Mouse (Mus musculus) MEL (cell line): ENCODE results near the gene Spata3. TPM values are rescaled to one million over a fixed set of nuclear protein-coding genes. Genes with fewer than 3 reads are reported as not detected.
A peak's percentile ranks its signal among the peaks of the same experiment; 100 is the strongest.

Experiments
- DNase-seq: peaks from one replicate; pipeline ENCODE4 v3.0.0; 2011; ENCODE audit warnings: low read depth, low spot score
- H3K27ac ChIP-seq: 2 replicates; pipeline ENCODE4 v1.5.1; 2012; ENCODE audit warnings: low read depth, mild to moderate bottlenecking, control low read depth, low read length, moderate library complexity; ENCODE audit not compliant: control insufficient read depth
- H3K27me3 ChIP-seq, 2 experiments: fragments of 150-350 bp in 1 of 2; sonication (generic) in 1 of 2; 2 replicates each; pipeline ENCODE4 v1.6.1; 2012; ENCODE audit warnings: low read length in 2 of 2, mild to moderate bottlenecking in 2 of 2, improper control_type of control experiment in 1 of 2, moderate library complexity in 1 of 2; ENCODE audit not compliant: insufficient read depth in 2 of 2, control insufficient read depth in 1 of 2
- H3K36me3 ChIP-seq, 2 experiments: 2 replicates each; pipeline ENCODE4 v1.6.1; 2012 to 2014; ENCODE audit warnings: low read length in 2 of 2, improper control_type of control experiment in 1 of 2, inconsistent platforms in 1 of 2, mild to moderate bottlenecking in 1 of 2; ENCODE audit not compliant: insufficient read depth in 2 of 2, control insufficient read depth in 1 of 2
- H3K4me1 ChIP-seq, 2 experiments: fragments of 150-350 bp in 1 of 2; sonication (generic) in 1 of 2; 2 replicates each; pipeline ENCODE4 v1.6.1; 2012; ENCODE audit warnings: low read length in 2 of 2, improper control_type of control experiment in 1 of 2, mild to moderate bottlenecking in 1 of 2; ENCODE audit not compliant: insufficient read depth in 2 of 2, control insufficient read depth in 1 of 2
- H3K4me3 ChIP-seq, 2 experiments: fragments of 150-350 bp in 1 of 2; sonication (generic) in 1 of 2; 2 replicates each; pipeline ENCODE4 v1.5.1; 2012; ENCODE audit warnings: low read depth in 2 of 2, low read length in 2 of 2, mild to moderate bottlenecking in 2 of 2, moderate library complexity in 2 of 2, control low read depth in 1 of 2, improper control_type of control experiment in 1 of 2; ENCODE audit not compliant: control insufficient read depth in 1 of 2, insufficient read depth in 1 of 2
- H3K79me2 ChIP-seq: 2 replicates; pipeline ENCODE4 v1.6.1; 2012; ENCODE audit warnings: mild to moderate bottlenecking, low read length, moderate library complexity; ENCODE audit not compliant: control insufficient read depth, poor library complexity, insufficient read depth
- H3K9ac ChIP-seq: 2 replicates; pipeline ENCODE4 v1.6.1; 2012; ENCODE audit warnings: low read depth, mild to moderate bottlenecking, control low read depth, low read length, moderate library complexity; ENCODE audit not compliant: control insufficient read depth, poor library complexity, severe bottlenecking
- H3K9me3 ChIP-seq: fragments of 150-350 bp; sonication (generic); replicated peaks from 2 replicates; pipeline ENCODE4 v1.6.1; 2012; ENCODE audit warnings: mild to moderate bottlenecking, low read length, improper control_type of control experiment, moderate library complexity; ENCODE audit not compliant: insufficient read depth
- CTCF ChIP-seq, 3 experiments: IDR thresholded peaks in 2 of 3; conservative IDR thresholded peaks in 1 of 3; 2 replicates each; pipeline ENCODE4 v1.5.1; 2011 to 2012; ENCODE audit warnings: low read length in 3 of 3, low read depth in 2 of 3, mild to moderate bottlenecking in 2 of 3, improper control_type of control experiment in 1 of 3, inconsistent platforms in 1 of 3, mixed read lengths in 1 of 3, moderate library complexity in 1 of 3; ENCODE audit not compliant: control insufficient read depth in 1 of 3, insufficient read depth in 1 of 3, poor library complexity in 1 of 3, severe bottlenecking in 1 of 3
- ELF1 ChIP-seq: IDR thresholded peaks from 2 replicates; pipeline ENCODE4 v1.6.1; 2014; ENCODE audit warnings: low read depth, mild to moderate bottlenecking, inconsistent platforms, low read length, improper control_type of control experiment, moderate library complexity
- EP300 ChIP-seq, 2 experiments: IDR thresholded peaks; 2 replicates each; pipeline ENCODE4 v1.6.1; 2011; ENCODE audit warnings: improper control_type of control experiment in 2 of 2, low read length in 2 of 2, low read depth in 1 of 2, mild to moderate bottlenecking in 1 of 2
- GATA1 ChIP-seq: IDR thresholded peaks from 2 replicates; pipeline ENCODE4 v1.6.1; 2011; ENCODE audit warnings: low read depth, low read length, improper control_type of control experiment
- HCFC1 ChIP-seq: IDR thresholded peaks from 2 replicates; pipeline ENCODE4 v1.6.1; 2012; ENCODE audit warnings: low read depth, mild to moderate bottlenecking, inconsistent platforms, low read length, improper control_type of control experiment, moderate library complexity
- JUND ChIP-seq: IDR thresholded peaks from 2 replicates; pipeline ENCODE4 v1.6.1; 2011; ENCODE audit warnings: low read depth, mild to moderate bottlenecking, improper control_type of control experiment, low read length
- MAX ChIP-seq: IDR thresholded peaks from 2 replicates; pipeline ENCODE4 v1.6.1; 2011; ENCODE audit warnings: low read length, improper control_type of control experiment
- MAZ ChIP-seq: IDR thresholded peaks from 2 replicates; pipeline ENCODE4 v1.6.1; 2012; ENCODE audit warnings: low read depth, mild to moderate bottlenecking, inconsistent platforms, low read length, improper control_type of control experiment
- MEF2A ChIP-seq: IDR thresholded peaks from 2 replicates; pipeline ENCODE4 v1.6.1; 2014; ENCODE audit warnings: low read depth, mild to moderate bottlenecking, inconsistent platforms, low read length, improper control_type of control experiment; ENCODE audit not compliant: poor library complexity, insufficient replicate concordance, severe bottlenecking; ENCODE audit errors: extremely low read depth
- MYB ChIP-seq: IDR thresholded peaks from 2 replicates; pipeline ENCODE4 v1.6.1; 2011; ENCODE audit warnings: mild to moderate bottlenecking, low read depth, low read length, improper control_type of control experiment
- MYC ChIP-seq: IDR thresholded peaks from 2 replicates; pipeline ENCODE4 v1.6.1; 2011; ENCODE audit warnings: low read depth, mild to moderate bottlenecking, low read length, improper control_type of control experiment, moderate library complexity
- NELFE ChIP-seq: IDR thresholded peaks from 2 replicates; pipeline ENCODE4 v1.6.1; 2011; ENCODE audit warnings: low read depth, low read length, improper control_type of control experiment
- POLR2A ChIP-seq, 2 experiments: IDR thresholded peaks; 2 replicates each; pipeline ENCODE4 v1.6.1; 2011 to 2012; ENCODE audit warnings: low read length in 2 of 2, mild to moderate bottlenecking in 2 of 2, control low read depth in 1 of 2, improper control_type of control experiment in 1 of 2, low read depth in 1 of 2, moderate library complexity in 1 of 2; ENCODE audit not compliant: control insufficient read depth in 1 of 2, insufficient read depth in 1 of 2, poor library complexity in 1 of 2
- POLR2AphosphoS2 ChIP-seq: IDR thresholded peaks from 2 replicates; pipeline ENCODE4 v1.6.1; 2011; ENCODE audit warnings: low read length, improper control_type of control experiment
- RAD21 ChIP-seq: IDR thresholded peaks from 2 replicates; pipeline ENCODE4 v1.6.1; 2011; ENCODE audit warnings: mild to moderate bottlenecking, low read depth, low read length, improper control_type of control experiment
- SMC3 ChIP-seq: IDR thresholded peaks from 2 replicates; pipeline ENCODE4 v1.6.1; 2011; ENCODE audit warnings: low read depth, low read length, improper control_type of control experiment
- TAL1 ChIP-seq: IDR thresholded peaks from 2 replicates; pipeline ENCODE4 v1.6.1; 2012; ENCODE audit warnings: mild to moderate bottlenecking, inconsistent platforms, low read length, moderate library complexity, mixed read lengths
- TCF12 ChIP-seq: IDR thresholded peaks from 2 replicates; pipeline ENCODE4 v1.6.1; 2014; ENCODE audit warnings: low read depth, mild to moderate bottlenecking, inconsistent platforms, low read length, improper control_type of control experiment, moderate library complexity
- UBTF ChIP-seq: IDR thresholded peaks from 2 replicates; pipeline ENCODE4 v1.6.1; 2012; ENCODE audit warnings: low read depth, mild to moderate bottlenecking, inconsistent platforms, low read length, improper control_type of control experiment, moderate library complexity, borderline replicate concordance; ENCODE audit not compliant: insufficient read depth
- polyA plus RNA-seq, 2 experiments: library from polyadenylated mRNA; stranded (reverse) in 1 of 2; unstranded in 1 of 2; fragments of >175 nt in 1 of 2; fragments of >200 nt in 1 of 2; gene quantifications; 2 replicates each; pipeline versions ENCODE4 v1.2.1 to v1.2.4; 2012; ENCODE audit warnings: low replicate concordance in 2 of 2, low read depth in 1 of 2; ENCODE audit not compliant: insufficient read length in 2 of 2, insufficient read depth in 1 of 2, missing spikeins in 1 of 2
- total RNA-seq: library from RNA; depleted of rRNA; stranded (reverse); fragments of 300-350 nt; gene quantifications from 2 replicates; pipeline ENCODE4 v1.2.3, GENCODE M21; 2012

The Spata3 gene
- total and polyA plus RNA-seq, 3 experiments, result not detected

GRCm38 (mm10) chr1:86058856-86059769 is 42.5 kb downstream of the Spata3 start (continued):
- no peak for TF ChIP-seq JUND
- TF ChIP-seq POLR2AphosphoS2, result no peak
- TF ChIP-seq, all 39 proteins: peak for 13

- no peak overlapping the region for H3K27ac ChIP-seq
- peaks cover 2 to 23% of the 10 kb centered on the region in 2 experiments; a peak in 3 of 4 replicates for H3K4me1 ChIP-seq
- H3K36me3 ChIP-seq, result peaks cover 0 to 21% of the 10 kb centered on the region in 2 experiments; a peak in 2 of 4 replicates
- H3K9ac ChIP-seq, result peak overlapping the region; percentile 52; the same call in 1 of the 2 replicates
- no peaks in the 10 kb centered on the region for H3K9me3 ChIP-seq
- TF ChIP-seq CTCF (IDR thresholded peaks at IDR 0.05 in 2 of 3, conservative IDR thresholded peaks at IDR 0.05 in 1 of 3; ENCODE audit: control insufficient read depth in 1 of 3, insufficient read depth in 1 of 3, low read depth in 2 of 3, low read length in 3 of 3, poor library complexity in 1 of 3, severe bottlenecking in 1 of 3) (peak; percentile 17 to 59 (median 30); a peak in 4 of 6 replicates), MYB (no peak), UBTF (no peak), MYC (peak; percentile 83; the same call in 1 of the 2 replicates), TAL1 (no peak), MAZ (no peak), ELF1 (no peak), MEF2A (no peak), HCFC1 (no peak), POLR2A (IDR thresholded peaks at IDR 0.05; ENCODE audit: control insufficient read depth in 1 of 2, insufficient read depth in 1 of 2, low read depth in 1 of 2, low read length in 2 of 2, poor library complexity in 1 of 2) (no peak), EP300 (IDR thresholded peaks at IDR 0.05; ENCODE audit: low read depth in 1 of 2, low read length in 2 of 2) (no peak), TCF12 (no peak), SMC3 (peak; percentile 37; the same call in 1 of the 2 replicates), NELFE (no peak), RAD21 (peak; percentile 29; the same call in 1 of the 2 replicates), MAX (peak; percentile 32; the same call in 1 of the 2 replicates), GATA1 (no peak)
- DNase-seq, result peak; percentile 60
- no peak overlapping the region; a peak in 1 of 4 replicates for H3K4me3 ChIP-seq
- peaks cover 27% of the 10 kb centered on the region for H3K79me2 ChIP-seq
- no peaks in the 10 kb centered on the region for H3K27me3 ChIP-seq
Measured at GRCm38 (mm10) chr1:86062523-86062922, 45.9 kb downstream of the Spata3 start.
